Mouse (Mus musculus): ENCODE data around the gene Notch2. TPM values are rescaled to one million over a fixed set of nuclear protein-coding genes. Genes with fewer than 3 reads are reported as not detected.
"Not testable (repeated sequence)": the region's sequence is repeated elsewhere in the genome, so short reads cannot be mapped to it uniquely, and the experiment has no call there.

The Notch2 gene
- total RNA-seq, 1 experiment from 2014 or later: 48.9 TPM

DNA sequence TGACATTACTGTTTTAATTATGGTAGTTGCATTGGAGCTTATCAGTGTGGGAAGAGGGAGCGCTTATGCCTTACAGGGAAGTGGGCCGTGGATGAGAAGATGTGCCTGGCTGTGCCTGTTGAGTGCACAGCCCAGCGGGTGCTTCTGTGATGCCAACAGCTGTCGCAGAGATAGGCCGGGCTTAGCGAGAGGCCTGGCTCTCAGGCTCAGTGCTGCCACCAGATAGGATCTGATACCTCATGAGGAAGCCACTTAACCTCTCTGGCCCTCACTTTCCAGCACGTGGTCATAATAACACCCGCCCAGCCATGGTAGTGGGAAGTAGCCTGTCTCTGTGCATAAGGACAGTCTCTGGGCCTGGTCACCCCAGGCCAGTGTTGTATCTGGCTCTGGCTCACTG lies 33.0 kb downstream of the Notch2 start:
- peak; percentile 96 for ATAC-seq (replicated peaks; ENCODE audit: low read depth, poor library complexity, severe bottlenecking)

DNA sequence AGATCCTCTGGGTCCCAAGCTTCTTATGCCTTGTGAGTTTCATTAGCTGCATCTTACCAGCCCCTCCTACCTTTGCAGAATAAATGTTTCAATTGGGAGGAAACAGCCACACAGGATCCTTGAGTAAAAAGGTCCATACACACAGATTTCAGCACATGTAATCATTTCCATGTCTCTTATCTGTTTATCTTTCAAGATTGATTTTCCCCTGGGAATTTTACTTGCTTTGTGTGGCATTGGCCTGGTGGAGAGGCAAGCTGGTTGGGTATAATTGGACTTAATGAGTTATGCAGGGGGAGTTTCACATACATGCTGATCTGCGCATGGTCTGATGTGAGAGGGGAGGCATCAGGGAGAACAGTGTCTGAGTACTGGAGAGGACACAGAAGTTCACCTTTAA lies 36.3 kb downstream of the Notch2 start:
- no peak for ATAC-seq (replicated peaks; ENCODE audit: low read depth, poor library complexity, severe bottlenecking)

DNA sequence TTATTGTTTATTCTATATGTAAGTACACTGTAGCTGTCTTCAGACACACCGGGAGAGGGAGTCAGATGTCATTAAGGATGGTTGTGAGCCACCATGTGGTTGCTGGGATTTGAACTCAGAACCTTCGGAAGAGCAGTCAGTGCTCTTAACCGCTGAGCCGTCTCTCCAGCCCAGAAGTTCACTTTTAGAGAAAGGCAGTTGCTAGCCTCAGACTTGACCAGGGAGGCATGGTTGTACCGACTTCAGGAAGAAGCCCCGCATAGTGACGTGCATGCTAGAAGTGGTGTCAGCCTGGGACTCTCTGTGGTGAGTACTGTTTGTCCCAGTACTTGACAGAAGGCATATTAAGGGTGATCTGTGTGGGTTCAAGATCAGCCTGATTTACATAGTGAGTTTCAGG lies 36.8 kb downstream of the Notch2 start:
- ATAC-seq (replicated peaks; ENCODE audit: low read depth, poor library complexity, severe bottlenecking): not testable (repeated sequence)

DNA sequence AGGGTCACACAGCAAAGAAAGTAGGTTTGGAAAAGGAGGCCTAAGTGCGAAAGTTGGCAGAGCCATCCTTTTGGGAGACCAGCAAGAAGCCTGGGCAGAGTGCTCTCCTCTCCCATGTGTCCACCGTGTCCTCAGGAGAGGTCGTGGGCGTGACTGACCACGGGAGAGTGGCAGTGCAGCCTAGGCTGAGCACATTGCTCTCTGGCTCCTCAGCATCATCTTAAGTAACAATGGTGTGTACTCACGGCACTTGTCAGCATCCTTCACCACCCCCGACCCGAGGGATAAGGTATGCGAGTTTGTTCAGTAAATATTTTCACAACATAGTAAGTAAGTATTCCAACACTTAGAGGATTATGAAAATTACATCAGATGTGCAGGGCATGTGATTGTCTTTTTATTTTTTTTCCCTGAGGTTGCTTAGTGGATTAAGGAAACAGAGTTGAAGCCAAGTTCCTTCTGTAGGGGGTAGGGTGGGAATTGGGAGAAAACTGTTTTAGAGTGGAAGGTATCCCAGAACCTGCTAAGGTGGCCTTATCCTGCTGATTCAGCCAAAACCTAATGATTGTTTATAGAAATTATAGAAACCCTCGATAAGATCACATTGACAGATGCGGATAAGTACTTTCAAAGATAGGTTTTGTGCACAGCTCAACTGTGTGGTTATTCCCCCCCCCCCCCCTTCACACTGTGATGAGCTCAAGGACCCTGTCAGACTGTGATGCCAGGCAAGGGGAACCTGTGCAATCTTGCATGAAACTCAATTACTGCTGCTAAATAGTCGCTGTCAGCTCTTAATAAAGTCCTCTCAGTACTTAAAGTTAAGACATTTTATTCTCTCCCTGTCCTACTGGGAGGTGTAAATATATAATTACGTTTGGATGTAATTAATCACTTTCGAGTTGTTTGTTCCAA lies 37.4 kb downstream of the Notch2 start:
- ATAC-seq (replicated peaks; ENCODE audit: low read depth, poor library complexity, severe bottlenecking): no peak

DNA sequence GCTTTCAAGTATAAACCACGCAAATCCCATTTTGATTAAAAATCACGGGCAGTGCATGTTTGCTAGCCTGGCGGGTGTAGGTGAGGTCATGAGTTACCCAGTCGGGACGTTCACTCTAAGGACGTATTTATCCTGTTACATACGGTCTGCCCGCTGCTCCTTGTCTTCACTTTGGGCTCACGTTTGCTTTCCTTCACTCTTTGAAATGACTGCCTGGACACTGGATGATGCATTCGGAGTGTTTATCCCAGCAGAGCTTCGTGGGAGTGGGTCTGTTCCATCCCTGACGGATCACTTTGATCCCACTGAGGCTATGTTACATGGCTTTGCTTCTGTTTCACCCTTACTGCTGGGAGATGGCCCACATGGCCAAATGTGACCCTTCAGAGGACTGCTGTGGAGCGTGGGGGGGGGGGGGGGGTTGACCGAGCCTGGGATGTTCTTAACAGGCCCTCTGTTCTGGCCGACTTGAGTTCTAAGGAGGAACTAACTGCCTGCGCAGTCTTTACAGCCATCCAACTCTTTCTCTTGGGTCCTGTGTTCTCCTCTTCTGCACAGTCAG lies 38.2 kb downstream of the Notch2 start:
- no peak for ATAC-seq (replicated peaks; ENCODE audit: low read depth, poor library complexity, severe bottlenecking)

DNA sequence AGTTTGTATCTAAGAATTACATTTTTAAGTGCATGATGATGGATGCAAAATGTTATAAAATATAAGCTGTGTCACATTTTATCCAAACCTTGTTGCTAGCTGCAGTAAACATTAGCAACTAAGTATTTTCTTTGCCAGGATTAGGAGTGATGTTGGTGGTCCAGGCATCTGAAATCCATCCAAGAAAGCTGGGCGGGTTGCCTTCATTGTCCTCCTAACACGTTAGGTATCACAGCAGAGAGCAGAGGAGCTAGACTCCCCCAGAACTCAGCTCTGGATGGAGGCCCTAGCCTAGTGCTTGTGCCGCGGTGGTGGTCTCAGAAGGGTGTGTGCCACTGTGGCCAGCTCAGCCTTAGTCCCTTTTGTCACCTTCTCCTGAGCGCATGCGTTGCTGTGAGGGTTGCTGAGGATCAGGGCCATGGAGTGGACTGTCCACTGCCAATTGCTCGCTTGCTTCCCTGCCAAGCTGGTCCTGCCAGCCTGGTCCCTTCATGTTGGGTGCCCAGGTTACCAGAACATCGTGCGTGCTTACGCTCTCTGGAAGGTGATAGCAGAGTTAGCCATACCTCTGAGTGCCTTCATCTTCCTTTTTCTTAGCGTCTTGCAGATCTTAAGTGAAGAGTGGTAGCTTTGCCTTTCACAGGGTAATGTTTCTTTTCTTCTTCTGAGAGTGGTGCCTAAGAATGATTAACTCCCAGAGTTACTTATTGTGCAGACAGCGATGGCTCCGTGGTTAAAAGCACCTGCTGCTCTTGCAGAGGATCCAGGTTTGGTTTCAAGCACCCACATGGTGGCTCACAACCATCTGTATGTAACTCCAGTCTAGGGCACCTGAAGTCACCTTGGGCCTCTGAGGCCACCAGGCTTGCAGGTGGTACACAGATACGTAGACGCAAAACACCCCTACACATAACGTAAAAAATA lies 39.4 kb downstream of the Notch2 start:
- no peak for ATAC-seq (replicated peaks; ENCODE audit: low read depth, poor library complexity, severe bottlenecking)

DNA sequence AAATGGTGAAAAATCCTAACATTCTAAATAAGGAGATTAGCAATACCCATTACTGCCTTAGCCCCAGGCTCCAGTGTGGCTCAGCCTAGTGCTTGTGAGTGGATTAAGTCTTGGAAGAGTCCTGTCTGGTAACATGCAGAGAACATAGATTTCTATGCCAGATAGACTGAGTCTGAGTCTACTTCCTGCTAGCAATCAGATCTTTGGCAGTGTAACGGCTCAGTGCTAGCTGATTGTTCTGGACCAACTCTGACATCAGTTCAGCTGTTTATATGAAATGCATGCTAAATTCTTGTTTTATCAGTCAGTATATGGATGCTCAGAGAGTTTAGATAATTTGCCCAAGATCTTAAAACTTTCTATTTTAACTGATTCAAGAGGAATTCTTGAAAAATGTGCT lies 40.5 kb downstream of the Notch2 start:
- ATAC-seq (replicated peaks; ENCODE audit: low read depth, poor library complexity, severe bottlenecking): no peak

DNA sequence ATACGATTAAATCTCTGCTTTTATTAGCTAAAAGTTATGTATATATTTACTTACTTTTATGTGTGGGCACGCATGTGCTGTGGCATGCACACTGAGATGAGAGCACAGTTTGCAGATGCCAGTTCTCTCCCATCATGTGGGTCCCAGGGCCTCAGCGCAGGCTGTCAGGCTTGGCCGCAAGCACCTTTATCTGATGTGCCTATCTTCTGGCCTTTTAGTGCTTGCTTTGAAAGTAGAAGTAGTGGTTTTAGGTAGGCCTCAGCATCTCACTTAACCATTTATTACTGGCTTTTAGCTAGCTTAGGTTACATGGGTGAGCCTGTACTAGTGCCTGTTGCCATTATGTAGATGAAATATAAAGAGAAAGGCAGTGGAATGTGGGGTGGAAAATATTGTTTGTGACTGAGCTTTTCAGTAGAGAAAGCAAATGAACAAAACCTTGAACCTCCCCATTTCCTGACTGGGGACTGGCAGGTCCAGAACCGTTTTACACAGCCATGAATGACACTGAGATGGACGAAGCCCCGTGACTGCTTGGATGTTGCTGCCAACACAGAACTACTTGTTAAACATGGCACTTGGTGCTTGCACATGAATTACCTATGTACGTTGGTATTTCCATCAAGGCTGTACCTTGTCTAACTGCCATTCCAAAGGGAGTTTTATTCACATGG lies 41.1 kb downstream of the Notch2 start:
- peak; percentile 31 for ATAC-seq (replicated peaks; ENCODE audit: low read depth, poor library complexity, severe bottlenecking)

DNA sequence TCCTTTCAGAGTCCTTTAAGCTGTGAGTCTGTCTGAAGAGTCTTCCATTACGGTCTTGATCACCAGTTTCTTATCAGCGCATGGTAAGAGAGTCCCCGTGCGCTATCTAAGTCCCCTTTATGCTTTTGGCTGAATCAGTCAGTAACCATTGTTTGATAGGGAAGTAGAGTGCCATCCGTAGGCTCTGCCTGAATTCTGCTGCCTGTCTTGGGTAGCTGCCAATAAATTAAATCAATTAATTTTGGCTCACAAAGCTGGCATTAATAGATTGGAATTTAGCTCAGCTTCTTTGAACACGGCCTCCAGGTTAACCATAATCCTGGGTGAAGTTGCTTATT lies 41.6 kb downstream of the Notch2 start:
- ATAC-seq (replicated peaks; ENCODE audit: low read depth, poor library complexity, severe bottlenecking): peak; percentile 27; the same call in 1 of the 2 replicates

DNA sequence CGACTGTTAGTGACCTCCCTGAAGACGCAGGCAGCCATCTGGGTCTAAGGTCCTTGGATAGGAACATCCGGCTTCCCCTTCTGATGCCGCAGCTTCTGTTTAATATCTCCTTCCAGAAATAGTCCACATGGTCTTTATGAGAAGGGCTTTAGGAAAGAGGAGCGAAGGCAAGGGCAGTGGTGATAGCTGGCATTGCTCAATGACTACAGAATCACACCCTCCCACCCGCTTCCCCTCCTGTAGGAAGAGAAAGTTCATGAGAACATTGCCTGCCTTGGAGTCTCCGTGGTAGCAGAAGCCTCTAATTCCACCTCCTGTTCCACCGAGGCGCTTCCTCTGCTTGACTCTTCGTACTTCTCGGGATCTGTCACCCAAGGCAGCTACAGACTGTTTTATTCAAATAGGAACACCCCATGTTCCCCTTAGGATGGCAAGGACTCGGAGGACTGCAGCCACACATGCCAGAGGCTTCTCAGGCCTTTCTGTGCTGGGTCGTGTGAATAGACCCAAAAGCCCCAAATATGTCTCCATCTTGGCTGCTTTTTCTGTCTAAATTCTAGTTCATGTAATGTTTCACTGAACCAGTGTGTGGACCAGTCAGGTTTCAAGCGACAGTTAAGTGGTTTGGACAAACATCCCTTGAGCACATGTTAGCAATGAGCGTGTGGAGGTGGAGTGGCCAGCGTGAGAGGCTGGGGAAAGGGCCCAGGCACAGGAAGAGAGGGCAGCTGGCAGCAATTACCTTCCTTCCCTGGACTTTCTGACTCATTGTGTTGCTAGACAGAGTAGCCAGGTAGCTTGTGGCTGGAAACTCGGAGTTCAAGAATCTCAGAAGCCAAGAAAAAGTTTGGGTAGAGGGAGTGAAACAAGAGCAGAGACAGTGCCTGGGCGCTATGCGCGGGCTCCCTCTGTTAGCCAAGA lies 42.7 kb downstream of the Notch2 start:
- ATAC-seq (replicated peaks; ENCODE audit: low read depth, poor library complexity, severe bottlenecking): 0 out of 2 replicates have a peak, but pooled peaks have one; percentile 7

DNA sequence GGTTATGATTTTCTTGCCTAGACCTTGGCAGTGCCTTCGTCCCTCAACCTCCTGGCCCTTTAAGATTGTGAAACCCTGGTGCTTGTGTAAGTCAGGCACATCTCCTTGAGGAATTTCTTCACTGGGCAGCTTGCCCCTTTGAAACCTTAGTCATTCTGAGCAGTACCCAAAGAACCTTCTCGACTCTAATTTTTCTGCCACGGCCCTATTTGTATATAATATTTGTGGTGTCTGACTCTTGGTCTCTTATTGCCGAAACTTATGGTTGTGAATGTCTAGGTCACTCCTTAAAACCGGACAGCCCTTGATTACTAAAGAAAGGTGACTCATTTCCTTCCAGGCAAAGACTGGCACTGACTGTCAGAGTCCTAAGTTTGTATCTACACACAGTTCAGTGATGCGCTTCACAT lies 43.6 kb downstream of the Notch2 start:
- no peak for ATAC-seq (replicated peaks; ENCODE audit: low read depth, poor library complexity, severe bottlenecking)

DNA sequence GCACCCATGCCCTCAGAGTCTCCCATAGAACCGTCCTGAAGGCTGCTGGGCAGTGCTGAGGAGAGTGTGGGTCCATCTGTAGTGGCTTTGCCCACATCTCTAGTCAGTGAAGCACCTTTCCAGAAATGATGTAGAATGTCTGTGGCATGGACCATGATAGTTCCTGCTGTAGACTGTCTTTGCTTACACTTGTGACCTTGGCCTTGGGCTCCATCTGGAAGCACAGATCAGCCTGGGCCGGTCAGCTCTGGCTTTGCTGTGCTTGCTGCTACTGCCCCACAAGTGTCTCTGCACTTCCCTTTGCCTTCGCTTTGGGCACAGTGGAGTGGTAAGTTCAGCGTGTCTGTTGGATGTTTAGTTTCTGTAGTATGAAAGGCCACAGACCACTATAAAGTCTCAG lies 45.7 kb downstream of the Notch2 start:
- ATAC-seq (replicated peaks; ENCODE audit: low read depth, poor library complexity, severe bottlenecking): no peak

DNA sequence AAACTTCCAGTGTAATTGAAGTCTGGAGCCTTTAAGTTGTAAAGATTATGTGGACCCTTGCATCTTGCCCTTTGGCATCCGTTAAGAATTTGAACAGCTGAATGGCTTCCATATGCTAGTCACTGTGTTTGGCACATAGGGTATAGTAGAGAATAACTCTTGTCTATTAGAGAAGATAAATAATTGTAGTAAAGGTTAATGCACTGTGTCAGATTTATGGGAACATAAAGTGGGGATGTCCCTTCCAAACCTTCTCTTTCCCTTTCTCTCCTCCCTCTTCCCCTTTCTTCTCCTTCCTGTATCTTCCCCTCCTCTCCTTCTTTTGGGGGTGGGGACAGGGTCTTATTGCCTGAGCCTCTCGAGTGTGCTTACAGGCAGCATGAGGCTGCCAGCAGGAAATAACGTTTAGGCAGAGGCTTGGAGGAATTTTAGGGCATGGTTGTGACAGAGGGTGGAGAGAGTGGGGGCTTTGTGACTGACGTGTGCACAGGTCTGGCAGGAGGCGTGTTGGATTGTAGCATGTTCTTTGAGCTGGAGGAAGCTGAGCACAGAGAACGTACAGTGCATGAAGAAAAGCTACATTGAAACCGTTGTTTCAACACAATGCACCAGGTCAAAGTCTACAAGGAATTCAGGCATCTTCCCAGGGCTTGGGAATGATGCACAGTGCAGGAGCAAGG lies 47.8 kb downstream of the Notch2 start:
- no peak for ATAC-seq (replicated peaks; ENCODE audit: low read depth, poor library complexity, severe bottlenecking)

DNA sequence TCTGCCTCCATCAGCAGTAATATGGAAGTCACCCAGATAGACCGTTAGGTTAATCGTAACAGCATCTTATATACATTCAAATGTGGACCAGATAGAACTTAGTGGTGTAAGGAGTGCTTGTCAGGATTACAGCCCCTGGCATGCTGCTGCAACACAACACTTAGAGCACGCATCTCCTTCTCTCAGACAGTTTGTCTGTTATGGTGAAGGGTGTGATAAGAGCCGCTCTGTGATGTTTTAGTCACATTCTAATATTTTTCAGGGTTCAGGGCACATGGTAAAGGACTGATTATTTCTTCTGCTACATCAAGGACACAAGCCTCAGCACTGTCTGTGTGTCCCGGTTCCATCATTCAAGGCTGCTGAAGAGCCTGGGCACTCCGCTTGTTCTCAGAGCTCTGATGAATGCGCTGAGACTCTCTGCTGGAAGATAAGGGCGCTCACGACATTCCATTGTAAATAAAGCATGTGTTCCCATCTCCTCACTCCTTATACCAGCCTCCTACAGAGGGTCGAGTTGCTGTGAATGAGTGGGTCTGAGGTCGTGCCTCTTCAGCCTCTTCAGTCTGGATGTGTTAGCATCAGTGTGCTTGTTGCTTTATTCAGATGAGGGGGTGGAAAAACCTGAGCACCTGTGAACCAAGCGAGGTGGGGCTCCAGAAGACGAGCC lies 48.5 kb downstream of the Notch2 start:
- ATAC-seq (replicated peaks; ENCODE audit: low read depth, poor library complexity, severe bottlenecking): peak; percentile 20; the same call in 1 of the 2 replicates

DNA sequence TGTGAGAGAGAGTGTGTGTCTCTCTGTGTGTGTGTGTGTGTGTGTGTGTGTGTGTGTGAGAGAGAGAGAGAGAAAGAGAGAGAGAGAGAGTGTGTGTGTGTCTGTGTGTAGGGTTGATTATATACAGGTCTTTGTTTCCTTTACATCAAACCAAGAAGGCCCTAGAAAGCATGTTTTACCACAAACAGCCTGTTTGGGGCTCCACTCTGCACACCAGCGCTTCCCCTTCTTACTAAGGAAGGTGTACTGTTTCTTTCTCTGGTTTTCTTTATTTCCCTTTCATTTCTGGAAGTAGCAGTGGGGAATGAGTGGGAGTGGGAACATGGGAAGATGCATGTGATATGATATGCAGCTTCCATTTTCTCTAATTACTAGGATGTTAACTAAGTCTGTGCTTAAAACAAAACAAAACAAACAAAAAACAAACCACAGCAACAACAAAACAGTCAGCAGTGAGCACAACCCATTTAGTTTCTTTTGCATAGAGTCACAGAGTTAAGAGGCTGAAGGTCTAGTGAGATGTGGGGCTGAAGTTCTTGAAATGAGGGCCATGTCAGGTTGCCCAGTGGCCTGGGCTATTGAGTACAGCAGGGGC lies 49.4 kb downstream of the Notch2 start:
- ATAC-seq (replicated peaks; ENCODE audit: low read depth, poor library complexity, severe bottlenecking): peak; percentile 27; the same call in 1 of the 2 replicates

DNA sequence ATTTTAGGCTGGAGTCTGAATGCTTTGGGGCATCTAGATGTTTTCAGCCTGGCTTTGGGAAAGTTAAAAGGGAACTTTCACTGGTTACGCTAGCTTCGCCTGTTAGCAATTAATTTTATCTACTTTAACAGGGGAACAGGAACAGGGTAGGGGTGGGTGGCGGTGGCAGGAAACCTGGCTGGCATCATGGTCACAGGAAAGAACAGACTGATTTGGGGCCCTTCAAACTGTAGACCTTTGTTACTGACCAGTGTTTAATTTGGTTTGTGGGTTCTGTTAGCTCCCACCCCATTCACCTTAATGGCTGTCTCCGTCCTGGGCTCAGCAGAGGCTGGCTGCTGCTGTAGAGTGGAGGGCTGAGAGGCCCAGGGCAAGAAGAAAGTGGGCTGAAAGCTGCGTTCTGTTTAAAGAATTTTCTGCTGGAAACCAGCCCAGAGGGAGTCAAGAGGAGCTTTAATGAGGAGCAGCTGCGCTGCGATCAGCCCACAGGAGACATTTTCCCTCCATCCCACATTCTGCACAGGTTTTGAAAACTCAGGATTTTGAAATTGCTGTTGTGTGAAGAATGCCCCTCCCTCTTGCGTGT lies 50.0 kb downstream of the Notch2 start:
- ATAC-seq (replicated peaks; ENCODE audit: low read depth, poor library complexity, severe bottlenecking): peak; percentile 67

DNA sequence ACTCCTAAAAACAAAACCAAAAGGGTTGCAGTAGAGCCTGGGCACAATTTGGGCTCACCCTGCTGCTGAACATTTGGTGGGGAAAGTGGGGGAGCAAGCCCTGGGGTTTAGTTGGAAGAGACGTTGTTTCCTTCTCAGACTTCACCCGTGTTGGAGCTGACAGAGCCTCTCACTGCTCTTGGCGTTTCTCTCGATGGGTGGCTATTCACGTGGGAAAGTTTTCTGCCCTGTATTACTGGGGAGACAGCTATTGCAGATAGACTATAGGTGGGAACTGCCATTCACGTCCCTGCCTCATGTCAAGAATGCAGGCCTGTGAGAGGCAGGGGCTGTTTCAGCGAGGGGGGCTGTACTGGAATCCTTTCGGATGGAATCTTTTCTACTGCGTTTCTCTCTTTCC lies 50.5 kb downstream of the Notch2 start:
- no peak for ATAC-seq (replicated peaks; ENCODE audit: low read depth, poor library complexity, severe bottlenecking)

Data from common myeloid progenitor, adult 5-6 weeks (primary cell).